Mouse (Mus musculus) E14TG2a.4 (cell line): ENCODE results near the gene Gm13199.
A peak's percentile ranks its signal among the peaks of the same experiment; 100 is the strongest.

Source experiments
- H3K27me3 ChIP-seq: 2 replicates; pipeline ENCODE4 v1.6.1; 2014; ENCODE audit warnings: low read length, control low read depth; ENCODE audit not compliant: insufficient read depth
- H3K36me3 ChIP-seq: 2 replicates; pipeline ENCODE4 v1.6.1; 2014; ENCODE audit warnings: low read length, control low read depth; ENCODE audit not compliant: insufficient read depth
- H3K4me1 ChIP-seq: replicated peaks from 2 replicates; pipeline ENCODE4 v1.6.1; 2014; ENCODE audit warnings: low read depth, low read length, control low read depth
- H3K4me3 ChIP-seq: replicated peaks from 2 replicates; pipeline ENCODE4 v1.5.1; 2014; ENCODE audit warnings: mild to moderate bottlenecking, low read length
- H3K9me3 ChIP-seq: 2 replicates; pipeline ENCODE4 v1.6.1; 2014; ENCODE audit warnings: low read length, control low read depth
- CTCF ChIP-seq: conservative IDR thresholded peaks from 2 replicates; pipeline ENCODE4 v1.5.1; 2014; ENCODE audit warnings: low read length
- NANOG ChIP-seq: IDR thresholded peaks from 2 replicates; pipeline ENCODE4 v1.6.1; 2014; ENCODE audit warnings: borderline replicate concordance, low read length, mixed read lengths
- POU5F1 ChIP-seq: IDR thresholded peaks from 2 replicates; pipeline ENCODE4 v1.6.1; 2014; ENCODE audit warnings: low read length, borderline replicate concordance

Gene Gm13199

DNA sequence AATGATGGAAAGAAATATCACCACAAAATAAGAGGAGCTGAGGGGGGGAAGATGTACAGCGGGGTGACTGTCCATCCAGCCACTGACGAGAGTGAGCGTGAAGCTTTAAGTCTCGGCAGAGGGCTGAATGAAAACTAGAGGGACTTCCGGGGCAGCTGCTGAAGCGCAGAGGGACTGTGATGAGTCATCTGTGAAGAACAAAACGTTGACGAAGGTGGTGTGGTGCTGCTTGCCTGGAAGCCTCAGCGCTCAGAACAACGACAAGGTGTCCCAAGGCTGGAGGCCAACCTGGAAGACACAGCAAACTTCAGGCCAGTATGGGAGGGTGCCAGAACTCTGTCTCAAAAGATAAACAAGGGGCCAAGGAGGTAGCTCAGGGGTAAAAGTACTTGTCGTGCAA is 21.9 kb downstream of the Gm13199 start:
- H3K27me3 ChIP-seq = no peaks in the 10 kb centered on the region
- peaks cover 18% of the 10 kb centered on the region for H3K4me1 ChIP-seq
- peaks cover 62% of the 10 kb centered on the region for H3K36me3 ChIP-seq
- TF ChIP-seq NANOG = no peak
- no peak for TF ChIP-seq POU5F1
- TF ChIP-seq CTCF = no peak
- H3K9me3 ChIP-seq = peaks cover 3% of the 10 kb centered on the region; the same call in 1 of the 2 replicates
- H3K4me3 ChIP-seq = no peak overlapping the region

DNA sequence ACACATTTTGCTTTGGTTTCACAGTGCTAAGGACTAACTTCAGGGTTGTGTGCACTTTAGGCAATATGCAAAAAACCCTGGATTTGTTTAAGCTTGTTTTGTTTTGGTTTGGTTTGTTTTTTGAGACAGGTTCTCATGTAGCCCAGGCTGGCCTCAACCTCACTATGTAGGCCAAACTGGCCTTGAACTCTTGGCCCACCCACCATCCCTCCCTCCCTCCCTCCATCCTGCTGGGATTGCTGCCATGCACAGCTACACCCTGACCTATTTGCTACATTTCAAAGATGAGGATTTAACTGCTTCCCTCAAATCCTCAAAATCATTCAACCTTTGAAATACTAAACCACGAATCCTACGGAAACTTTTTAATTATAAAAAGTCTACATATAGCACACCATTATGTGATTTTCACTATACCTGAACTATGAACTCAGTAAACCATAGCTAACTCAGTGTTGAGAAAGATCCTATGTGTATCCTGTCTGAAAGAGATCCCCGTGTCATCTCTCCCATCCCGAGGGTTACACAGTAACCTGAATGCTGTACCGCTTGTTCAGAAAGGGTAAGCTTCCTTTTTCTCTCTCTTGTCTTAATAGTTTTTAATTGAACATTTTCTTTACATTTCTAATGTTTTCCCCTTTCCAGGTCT is 37.3 kb downstream of the Gm13199 start:
- Histone ChIP-seq H3K9me3 (no peaks in the 10 kb centered on the region), H3K27me3 (no peaks in the 10 kb centered on the region), H3K4me1 (peaks cover 37% of the 10 kb centered on the region), H3K4me3 (no peak overlapping the region), H3K36me3 (peaks cover 56% of the 10 kb centered on the region)
- TF ChIP-seq POU5F1 (no peak), NANOG (no peak), CTCF (no peak)

DNA sequence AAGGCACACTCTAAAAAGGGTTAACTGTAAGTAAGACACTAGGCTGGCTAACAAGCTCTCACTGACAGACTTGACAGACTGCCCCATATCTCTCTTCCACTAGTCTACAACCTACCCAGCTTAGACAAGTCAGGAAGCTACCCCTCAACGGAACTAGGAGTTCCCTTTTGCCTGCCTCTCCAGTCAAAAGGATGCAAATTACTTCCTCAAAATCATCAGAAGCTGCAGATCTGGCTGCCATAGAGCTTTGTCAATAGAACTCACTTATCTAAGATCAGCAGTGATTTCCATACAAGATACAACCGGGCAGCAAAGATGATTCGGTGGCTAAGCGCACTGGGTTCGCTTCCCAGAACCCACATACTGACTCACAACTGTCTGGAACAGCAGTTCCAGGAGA is 38.0 kb downstream of the Gm13199 start:
- Histone ChIP-seq H3K9me3 (no peaks in the 10 kb centered on the region), H3K36me3 (peaks cover 59% of the 10 kb centered on the region), H3K27me3 (no peaks in the 10 kb centered on the region), H3K4me1 (peaks cover 37% of the 10 kb centered on the region), H3K4me3 (no peak overlapping the region)
- TF ChIP-seq NANOG = no peak
- TF ChIP-seq CTCF = no peak
- TF ChIP-seq POU5F1 = no peak

DNA sequence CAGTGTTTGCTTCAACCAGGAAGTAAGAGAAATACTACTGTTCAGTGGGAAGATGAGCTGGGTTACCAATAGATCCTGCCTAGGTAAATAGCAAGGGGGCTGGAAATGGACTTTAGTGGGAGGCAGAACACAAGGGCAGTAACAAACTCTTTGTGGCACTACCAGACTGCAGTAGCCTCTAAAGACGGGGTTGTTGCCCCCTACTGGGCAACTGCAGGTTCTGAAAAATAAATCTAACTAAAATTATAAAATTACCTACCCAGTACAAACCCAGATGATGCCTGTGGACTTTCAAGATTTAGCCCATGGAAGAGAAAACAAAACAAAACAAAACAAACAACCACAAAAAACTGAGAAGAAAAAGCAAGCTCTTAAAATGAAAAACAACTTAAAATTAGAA is 38.5 kb downstream of the Gm13199 start:
- Histone ChIP-seq H3K27me3 (no peaks in the 10 kb centered on the region), H3K9me3 (no peaks in the 10 kb centered on the region), H3K4me3 (no peak overlapping the region), H3K36me3 (peaks cover 63% of the 10 kb centered on the region), H3K4me1 (peaks cover 37% of the 10 kb centered on the region)
- TF ChIP-seq NANOG (no peak), POU5F1 (no peak), CTCF (peak; percentile 38)

DNA sequence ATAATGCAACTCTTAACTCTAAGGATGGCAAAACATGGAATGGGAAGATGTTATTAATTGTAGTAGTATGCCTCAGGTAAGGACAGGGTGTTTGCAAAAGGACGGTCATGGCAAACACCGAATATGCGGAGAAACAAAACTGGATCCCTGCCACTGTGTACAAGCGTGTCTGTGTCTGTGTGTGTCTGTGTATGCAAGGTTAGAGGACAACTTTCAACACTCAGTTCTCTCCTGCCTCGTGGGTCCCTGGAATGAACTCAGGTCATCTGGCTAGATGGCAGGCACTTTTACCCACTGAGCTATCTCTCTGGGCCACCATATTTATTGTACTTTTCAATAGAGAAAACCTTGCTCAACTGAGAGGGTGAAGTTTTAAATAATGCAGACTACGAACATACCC is 40.3 kb downstream of the Gm13199 start:
- TF ChIP-seq NANOG (no peak), CTCF (no peak), POU5F1 (no peak)
- H3K27me3 ChIP-seq = no peaks in the 10 kb centered on the region
- peaks cover 45% of the 10 kb centered on the region for H3K4me1 ChIP-seq
- peaks cover 76% of the 10 kb centered on the region for H3K36me3 ChIP-seq
- no peaks in the 10 kb centered on the region for H3K9me3 ChIP-seq
- H3K4me3 ChIP-seq = no peak overlapping the region

DNA sequence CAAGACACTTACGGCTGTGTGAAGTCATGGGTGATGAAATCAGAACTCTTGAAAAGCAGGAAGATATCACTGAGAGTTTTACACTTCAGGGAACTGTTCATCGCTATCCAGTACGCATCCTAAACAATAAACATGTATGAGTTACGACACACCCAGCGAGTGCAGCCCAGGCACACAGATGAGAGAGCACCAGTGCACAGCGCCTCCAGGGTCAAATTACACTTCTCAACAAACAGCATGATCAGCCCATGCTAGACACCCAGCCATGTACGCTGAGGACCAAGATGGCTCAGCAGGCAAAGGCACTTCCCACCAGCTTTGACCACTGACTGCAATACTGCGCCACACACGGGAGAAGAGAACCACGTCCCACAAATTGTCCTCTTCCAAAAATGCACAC is 41.5 kb downstream of the Gm13199 start:
- TF ChIP-seq CTCF = no peak; the same call in 1 of the 2 replicates
- no peak for TF ChIP-seq NANOG
- no peak for TF ChIP-seq POU5F1
- no peaks in the 10 kb centered on the region for H3K27me3 ChIP-seq

More for the DNA sequence above, 41.5 kb downstream of the Gm13199 start:
- H3K4me1 ChIP-seq = peaks cover 52% of the 10 kb centered on the region
- no peak overlapping the region for H3K4me3 ChIP-seq
- no peaks in the 10 kb centered on the region for H3K9me3 ChIP-seq
- H3K36me3 ChIP-seq = peaks cover 74% of the 10 kb centered on the region
